Mouse (Mus musculus): ENCODE results near the gene Apopt1. TPM values are rescaled to one million over a fixed set of nuclear protein-coding genes. Genes with fewer than 3 reads are reported as not detected.
"Not testable (repeated sequence)": the region's sequence is repeated elsewhere in the genome, so short reads cannot be mapped to it uniquely, and the experiment has no call there.

Apopt1 gene
- polyA plus RNA-seq, 1 experiment = 22.5 TPM

DNA sequence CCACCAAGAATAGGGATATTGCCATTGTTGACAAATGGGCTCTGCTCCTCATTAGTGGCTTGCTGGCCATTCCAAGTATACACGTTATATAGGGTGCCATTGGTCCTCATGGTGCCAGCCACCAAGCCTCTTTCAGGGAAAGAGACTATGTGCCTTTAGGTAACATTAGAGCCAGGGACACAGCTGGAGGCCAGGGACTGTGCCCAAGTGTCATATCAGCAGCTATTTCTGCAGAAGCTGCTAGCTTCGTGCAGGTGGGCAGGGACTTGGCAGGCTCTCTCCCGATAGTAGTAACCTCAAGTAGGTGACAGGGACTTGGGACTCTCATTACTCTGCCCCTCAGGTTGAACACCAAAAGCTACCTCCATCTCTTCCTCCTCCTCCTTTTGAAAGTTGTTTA lies 21.9 kb downstream of the Apopt1 start:
- peaks cover 3% of the 10 kb centered on the region; the same call in 1 of the 2 replicates for H3K4me1 ChIP-seq (ENCODE audit: control insufficient read depth, insufficient read depth, low read length)
- WGBS = 76% methylated on average over 3 of the region's 3 CpGs
- TF ChIP-seq CTCF (IDR thresholded peaks at IDR 0.05; ENCODE audit: insufficient read depth, low read length) (no peak), POLR2A (IDR thresholded peaks at IDR 0.05; ENCODE audit: borderline replicate concordance, extremely low read depth, low read depth, low read length) (no peak)
- H3K4me3 ChIP-seq (replicated peaks; ENCODE audit: extremely low read depth, low read depth, low read length) = no peak overlapping the region
- DNase-seq = no peak

GRCm38 (mm10) chr12:111736676-111737075 lies 23.6 kb downstream of the Apopt1 start:
- not testable (repeated sequence) for DNase-seq; H3K4me1 ChIP-seq (ENCODE audit: control insufficient read depth, insufficient read depth, low read length); H3K4me3 ChIP-seq (replicated peaks; ENCODE audit: extremely low read depth, low read depth, low read length)
- WGBS = 82% methylated on average over 8 of the region's 8 CpGs

- no peak for TF ChIP-seq POLR2A (IDR thresholded peaks at IDR 0.05; ENCODE audit: borderline replicate concordance, extremely low read depth, low read depth, low read length)
- TF ChIP-seq CTCF (IDR thresholded peaks at IDR 0.05; ENCODE audit: insufficient read depth, low read length) = no peak
- 41% methylated on average over 9 of the region's 9 CpGs for WGBS
- DNase-seq = no peak
- peaks cover 3% of the 10 kb centered on the region; the same call in 1 of the 2 replicates for H3K4me1 ChIP-seq (ENCODE audit: control insufficient read depth, insufficient read depth, low read length)
- no peak overlapping the region for H3K4me3 ChIP-seq (replicated peaks; ENCODE audit: extremely low read depth, low read depth, low read length)
Observed at GRCm38 (mm10) chr12:111737370-111737769, 24.3 kb downstream of the Apopt1 start.

GRCm38 (mm10) chr12:111738754-111739153 lies 25.7 kb downstream of the Apopt1 start:
- Histone ChIP-seq H3K4me1 (ENCODE audit: control insufficient read depth, insufficient read depth, low read length) (no peaks in the 10 kb centered on the region), H3K4me3 (replicated peaks; ENCODE audit: extremely low read depth, low read depth, low read length) (no peak overlapping the region)
- TF ChIP-seq POLR2A (IDR thresholded peaks at IDR 0.05; ENCODE audit: borderline replicate concordance, extremely low read depth, low read depth, low read length) (no peak), CTCF (IDR thresholded peaks at IDR 0.05; ENCODE audit: insufficient read depth, low read length) (peak; percentile 66)
- 15% methylated on average over 3 of the region's 3 CpGs for WGBS
- peak; percentile 61 for DNase-seq

DNA sequence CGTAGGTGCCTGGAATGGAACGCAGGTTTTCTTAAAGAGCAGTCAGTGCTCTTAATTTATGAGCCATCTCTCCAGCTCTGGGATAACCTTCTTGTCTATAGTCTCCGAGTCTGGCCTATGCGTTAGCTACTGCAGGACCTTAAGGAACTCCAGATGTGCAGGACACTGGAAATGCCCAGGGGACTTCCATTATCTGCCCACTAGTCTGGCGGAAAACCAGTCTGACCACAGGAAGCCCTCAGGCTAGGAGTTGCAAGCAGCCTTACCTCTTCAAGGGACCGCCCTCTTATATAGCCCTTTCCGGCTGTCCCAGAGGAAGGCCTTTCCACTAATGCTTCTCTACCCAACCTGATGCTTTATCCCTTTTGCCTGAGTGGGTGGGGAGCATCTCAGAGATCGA lies 28.3 kb downstream of the Apopt1 start:
- Histone ChIP-seq H3K4me3 (replicated peaks; ENCODE audit: extremely low read depth, low read depth, low read length) (no peak overlapping the region), H3K4me1 (ENCODE audit: control insufficient read depth, insufficient read depth, low read length) (peaks cover 8% of the 10 kb centered on the region)
- DNase-seq = no peak
- no peak for TF ChIP-seq CTCF (IDR thresholded peaks at IDR 0.05; ENCODE audit: insufficient read depth, low read length)
- no peak for TF ChIP-seq POLR2A (IDR thresholded peaks at IDR 0.05; ENCODE audit: borderline replicate concordance, extremely low read depth, low read depth, low read length)
- WGBS = 84% methylated on average over 8 of the region's 8 CpGs

DNA sequence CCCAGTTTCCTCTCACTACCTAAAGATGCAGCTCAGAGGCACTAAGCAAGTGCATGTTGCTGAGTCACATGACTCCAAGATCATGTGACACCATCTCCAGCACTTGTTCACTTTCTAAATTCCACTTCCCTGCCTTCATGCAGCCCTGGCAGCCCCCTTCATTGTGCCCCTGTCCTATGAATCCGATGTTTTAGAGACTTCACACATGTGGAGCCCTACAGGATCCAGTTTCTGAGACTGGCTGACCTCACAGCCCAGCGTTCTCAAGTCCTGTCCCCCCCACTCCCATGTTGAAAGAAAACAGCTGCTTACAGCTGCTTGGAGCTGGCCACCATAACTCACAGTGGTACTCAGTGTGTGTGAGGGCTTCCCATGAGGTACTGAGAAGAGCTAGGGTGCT lies 30.4 kb downstream of the Apopt1 start:
- DNase-seq = no peak
- Histone ChIP-seq H3K4me3 (replicated peaks; ENCODE audit: extremely low read depth, low read depth, low read length) (no peak overlapping the region), H3K4me1 (ENCODE audit: control insufficient read depth, insufficient read depth, low read length) (peaks cover 9% of the 10 kb centered on the region)
- 62% methylated on average over 2 of the region's 2 CpGs for WGBS
- TF ChIP-seq POLR2A (IDR thresholded peaks at IDR 0.05; ENCODE audit: borderline replicate concordance, extremely low read depth, low read depth, low read length) = no peak
- TF ChIP-seq CTCF (IDR thresholded peaks at IDR 0.05; ENCODE audit: insufficient read depth, low read length) = no peak

- TF ChIP-seq CTCF (IDR thresholded peaks at IDR 0.05; ENCODE audit: insufficient read depth, low read length) (no peak), POLR2A (IDR thresholded peaks at IDR 0.05; ENCODE audit: borderline replicate concordance, extremely low read depth, low read depth, low read length) (no peak)
- 46% methylated on average over 11 of the region's 11 CpGs for WGBS
- Histone ChIP-seq H3K4me3 (replicated peaks; ENCODE audit: extremely low read depth, low read depth, low read length) (no peak overlapping the region), H3K4me1 (ENCODE audit: control insufficient read depth, insufficient read depth, low read length) (peaks cover 9% of the 10 kb centered on the region)
- DNase-seq = no peak
Observed at GRCm38 (mm10) chr12:111743981-111744423, 30.9 kb downstream of the Apopt1 start.

DNA sequence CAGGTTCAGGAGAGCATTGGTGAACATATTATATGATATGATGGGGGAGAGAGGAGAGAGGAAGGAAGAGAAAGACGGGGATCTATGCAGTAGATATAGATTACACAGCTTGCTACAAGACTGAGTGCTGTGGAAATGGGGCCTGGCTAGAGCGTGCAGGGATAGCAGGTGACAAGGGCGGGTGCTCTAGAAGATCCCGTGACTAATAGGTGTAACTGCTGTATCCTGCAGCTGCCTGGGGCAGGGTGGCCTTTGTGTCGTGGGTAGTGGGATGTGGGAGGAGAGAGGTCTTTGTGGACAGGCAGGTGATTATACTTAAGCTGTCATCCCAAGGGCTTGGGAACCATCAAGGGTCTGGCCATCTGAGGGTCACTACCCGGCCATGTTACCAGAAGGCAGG lies 32.2 kb downstream of the Apopt1 start:
- peaks cover 9% of the 10 kb centered on the region for H3K4me1 ChIP-seq (ENCODE audit: control insufficient read depth, insufficient read depth, low read length)
- WGBS = 79% methylated on average over 6 of the region's 6 CpGs

DNA sequence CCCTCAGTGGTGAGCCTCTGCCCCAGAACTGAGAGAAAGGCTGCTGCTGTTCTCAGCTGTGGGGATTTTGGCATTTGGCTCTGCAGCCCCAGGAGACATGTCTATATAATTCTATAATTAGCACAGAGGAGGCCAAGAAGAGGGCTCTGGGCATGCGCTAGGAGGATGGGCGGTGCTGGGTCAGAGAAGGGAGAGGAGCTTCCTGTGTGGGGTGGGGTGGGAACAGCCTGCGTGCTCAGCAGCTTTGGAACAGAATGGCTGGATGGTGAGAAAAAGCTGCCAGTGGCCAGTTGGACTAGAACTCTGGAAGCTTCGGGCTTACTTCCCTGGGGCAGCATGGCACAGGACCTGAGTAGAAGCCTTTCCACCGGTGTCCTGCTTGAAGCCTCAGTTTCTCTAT lies 33.0 kb downstream of the Apopt1 start:
- no peak overlapping the region for H3K4me3 ChIP-seq (replicated peaks; ENCODE audit: extremely low read depth, low read depth, low read length)
- WGBS = 29% methylated on average over 5 of the region's 5 CpGs
- peaks cover 9% of the 10 kb centered on the region for H3K4me1 ChIP-seq (ENCODE audit: control insufficient read depth, insufficient read depth, low read length)
- TF ChIP-seq POLR2A (IDR thresholded peaks at IDR 0.05; ENCODE audit: borderline replicate concordance, extremely low read depth, low read depth, low read length) (0 out of 2 replicates have a peak, but pooled peaks have one; percentile 24), CTCF (IDR thresholded peaks at IDR 0.05; ENCODE audit: insufficient read depth, low read length) (no peak)
- DNase-seq = no peak

More for the DNA sequence above, 32.2 kb downstream of the Apopt1 start:
- no peak overlapping the region for H3K4me3 ChIP-seq (replicated peaks; ENCODE audit: extremely low read depth, low read depth, low read length)
- TF ChIP-seq POLR2A (IDR thresholded peaks at IDR 0.05; ENCODE audit: borderline replicate concordance, extremely low read depth, low read depth, low read length) (no peak), CTCF (IDR thresholded peaks at IDR 0.05; ENCODE audit: insufficient read depth, low read length) (no peak)
- DNase-seq = no peak

GRCm38 (mm10) chr12:111747421-111747820 lies 34.4 kb downstream of the Apopt1 start:
- TF ChIP-seq POLR2A (IDR thresholded peaks at IDR 0.05; ENCODE audit: borderline replicate concordance, extremely low read depth, low read depth, low read length) = no peak
- no peak for TF ChIP-seq CTCF (IDR thresholded peaks at IDR 0.05; ENCODE audit: insufficient read depth, low read length)
- peaks cover 9% of the 10 kb centered on the region for H3K4me1 ChIP-seq (ENCODE audit: control insufficient read depth, insufficient read depth, low read length)
- 80% methylated on average over 7 of the region's 7 CpGs for WGBS
- no peak for DNase-seq
- H3K4me3 ChIP-seq (replicated peaks; ENCODE audit: extremely low read depth, low read depth, low read length) = no peak overlapping the region
